Mouse (Mus musculus): ENCODE measurements around the gene Nop53. TPM values are rescaled to one million over a fixed set of nuclear protein-coding genes. Genes with fewer than 3 reads are reported as not detected.
A peak's percentile ranks its signal among the peaks of the same experiment; 100 is the strongest.

The Nop53 gene
- polyA plus RNA-seq, 1 experiment, result 270 TPM

GRCm38 (mm10) chr7:15938621-15939020 is 7.3 kb downstream of the Nop53 start:
- peaks cover 5% of the 10 kb centered on the region for H3K79me2 ChIP-seq (ENCODE audit: control insufficient read depth, insufficient read depth)
- TF ChIP-seq MAX (IDR thresholded peaks at IDR 0.05; ENCODE audit: low read depth), result no peak
- no peak for TF ChIP-seq REST (IDR thresholded peaks at IDR 0.05; ENCODE audit: insufficient read depth, insufficient read length)
- peaks cover 31% of the 10 kb centered on the region for H3K36me3 ChIP-seq (ENCODE audit: control insufficient read depth, insufficient read depth)

GRCm38 (mm10) chr7:15937491-15937890 is 8.4 kb downstream of the Nop53 start:
- H3K4me2 ChIP-seq (ENCODE audit: low read depth), result no peak overlapping the region
- H3K4me3 ChIP-seq, result no peak overlapping the region
- H3K36me3 ChIP-seq (ENCODE audit: control insufficient read depth, insufficient read depth), result peaks cover 31% of the 10 kb centered on the region
- H3K27me3 ChIP-seq (ENCODE audit: control insufficient read depth, insufficient read depth, insufficient read length), result no peaks in the 10 kb centered on the region
- TF ChIP-seq TCF3 (IDR thresholded peaks at IDR 0.05; ENCODE audit: insufficient read length, low read depth), result no peak
- no peak for TF ChIP-seq REST (IDR thresholded peaks at IDR 0.05; ENCODE audit: insufficient read depth, insufficient read length)
- TF ChIP-seq POLR2AphosphoS2 (IDR thresholded peaks at IDR 0.05; ENCODE audit: insufficient read length, low read depth), result no peak
- TF ChIP-seq MYOD1 (IDR thresholded peaks at IDR 0.05; ENCODE audit: control insufficient read depth in 1 of 3, insufficient read length in 2 of 3, low read depth in 2 of 3), result no peak
- no peak for TF ChIP-seq MYOG (IDR thresholded peaks at IDR 0.05; ENCODE audit: control insufficient read depth in 1 of 3, insufficient read depth in 1 of 3, insufficient read length in 2 of 3, low read depth in 2 of 3)
- TF ChIP-seq POLR2A (IDR thresholded peaks at IDR 0.05; ENCODE audit: insufficient read length, low read depth), result no peak
- TF ChIP-seq SRF (IDR thresholded peaks at IDR 0.05; ENCODE audit: control insufficient read depth, insufficient read length, low read depth), result no peak
- no peak for TF ChIP-seq CEBPB (IDR thresholded peaks at IDR 0.05; ENCODE audit: insufficient read depth, poor library complexity, severe bottlenecking)
- TF ChIP-seq TCF12 (IDR thresholded peaks at IDR 0.05; ENCODE audit: insufficient read depth, poor library complexity, severe bottlenecking), result no peak
- no peak for TF ChIP-seq MAX (IDR thresholded peaks at IDR 0.05; ENCODE audit: low read depth)
- TF ChIP-seq E2F4 (IDR thresholded peaks at IDR 0.05; ENCODE audit: insufficient read depth), result no peak
- no peak for TF ChIP-seq USF1 (IDR thresholded peaks at IDR 0.05; ENCODE audit: low read depth)
- no peak overlapping the region for H3ac ChIP-seq (ENCODE audit: control insufficient read depth, insufficient read length)
- H3K79me2 ChIP-seq (ENCODE audit: control insufficient read depth, insufficient read depth), result no peaks in the 10 kb centered on the region

More at GRCm38 (mm10) chr7:15938621-15939020, 7.3 kb downstream of the Nop53 start:
- Histone ChIP-seq H3ac (ENCODE audit: control insufficient read depth, insufficient read length) (no peak overlapping the region), H3K27me3 (ENCODE audit: control insufficient read depth, insufficient read depth, insufficient read length) (no peaks in the 10 kb centered on the region), H3K4me3 (no peak overlapping the region), H3K4me2 (ENCODE audit: low read depth) (no peak overlapping the region)

GRCm38 (mm10) chr7:15933437-15934359 is 12.2 kb downstream of the Nop53 start:
- TF ChIP-seq MYOD1 (IDR thresholded peaks at IDR 0.05; ENCODE audit: control insufficient read depth in 1 of 3, insufficient read length in 2 of 3, low read depth in 2 of 3), result no peak
- TF ChIP-seq TCF3 (IDR thresholded peaks at IDR 0.05; ENCODE audit: insufficient read length, low read depth), result no peak
- Histone ChIP-seq H3K27me3 (ENCODE audit: control insufficient read depth, insufficient read depth, insufficient read length) (no peaks in the 10 kb centered on the region), H3ac (ENCODE audit: control insufficient read depth, insufficient read length) (no peak overlapping the region), H3K36me3 (ENCODE audit: control insufficient read depth, insufficient read depth) (peaks cover 20% of the 10 kb centered on the region), H3K79me2 (ENCODE audit: control insufficient read depth, insufficient read depth) (no peaks in the 10 kb centered on the region), H3K4me3 (no peak overlapping the region), H3K4me2 (ENCODE audit: low read depth) (no peak overlapping the region)

GRCm38 (mm10) chr7:15931635-15932034 is 14.2 kb downstream of the Nop53 start:
- H3K4me3 ChIP-seq, result no peak overlapping the region
- peaks cover 1% of the 10 kb centered on the region for H3K36me3 ChIP-seq (ENCODE audit: control insufficient read depth, insufficient read depth)
- no peak for TF ChIP-seq MYOG (IDR thresholded peaks at IDR 0.05; ENCODE audit: control insufficient read depth in 1 of 3, insufficient read depth in 1 of 3, insufficient read length in 2 of 3, low read depth in 2 of 3)
- TF ChIP-seq POLR2AphosphoS2 (IDR thresholded peaks at IDR 0.05; ENCODE audit: insufficient read length, low read depth), result no peak
- no peak for TF ChIP-seq USF1 (IDR thresholded peaks at IDR 0.05; ENCODE audit: low read depth)
- TF ChIP-seq REST (IDR thresholded peaks at IDR 0.05; ENCODE audit: insufficient read depth, insufficient read length), result no peak
- TF ChIP-seq SRF (IDR thresholded peaks at IDR 0.05; ENCODE audit: control insufficient read depth, insufficient read length, low read depth), result no peak
- no peak for TF ChIP-seq MYOD1 (IDR thresholded peaks at IDR 0.05; ENCODE audit: control insufficient read depth in 1 of 3, insufficient read length in 2 of 3, low read depth in 2 of 3)
- no peak for TF ChIP-seq MAX (IDR thresholded peaks at IDR 0.05; ENCODE audit: low read depth)
- no peak for TF ChIP-seq POLR2A (IDR thresholded peaks at IDR 0.05; ENCODE audit: insufficient read length, low read depth)
- no peak for TF ChIP-seq TCF3 (IDR thresholded peaks at IDR 0.05; ENCODE audit: insufficient read length, low read depth)
- no peak for TF ChIP-seq E2F4 (IDR thresholded peaks at IDR 0.05; ENCODE audit: insufficient read depth)
- TF ChIP-seq TCF12 (IDR thresholded peaks at IDR 0.05; ENCODE audit: insufficient read depth, poor library complexity, severe bottlenecking), result no peak
- no peak for TF ChIP-seq CEBPB (IDR thresholded peaks at IDR 0.05; ENCODE audit: insufficient read depth, poor library complexity, severe bottlenecking)
- no peaks in the 10 kb centered on the region for H3K27me3 ChIP-seq (ENCODE audit: control insufficient read depth, insufficient read depth, insufficient read length)
- peak overlapping the region; percentile 56 for H3K4me2 ChIP-seq (ENCODE audit: low read depth)
- no peak overlapping the region for H3ac ChIP-seq (ENCODE audit: control insufficient read depth, insufficient read length)
- no peaks in the 10 kb centered on the region for H3K79me2 ChIP-seq (ENCODE audit: control insufficient read depth, insufficient read depth)

- no peak overlapping the region for H3K4me2 ChIP-seq (ENCODE audit: low read depth)
- no peaks in the 10 kb centered on the region for H3K36me3 ChIP-seq (ENCODE audit: control insufficient read depth, insufficient read depth)
- H3ac ChIP-seq (ENCODE audit: control insufficient read depth, insufficient read length), result no peak overlapping the region
- TF ChIP-seq TCF3 (IDR thresholded peaks at IDR 0.05; ENCODE audit: insufficient read length, low read depth) (no peak), USF1 (IDR thresholded peaks at IDR 0.05; ENCODE audit: low read depth) (peak; percentile 45)
- H3K79me2 ChIP-seq (ENCODE audit: control insufficient read depth, insufficient read depth), result no peaks in the 10 kb centered on the region
- no peaks in the 10 kb centered on the region for H3K27me3 ChIP-seq (ENCODE audit: control insufficient read depth, insufficient read depth, insufficient read length)
- H3K4me3 ChIP-seq, result no peak overlapping the region
Observed at GRCm38 (mm10) chr7:15930543-15930942, 15.3 kb downstream of the Nop53 start.
